Mouse (Mus musculus): ENCODE data around the gene Gm42906. TPM values are rescaled to one million over a fixed set of nuclear protein-coding genes. Genes with fewer than 3 reads are reported as not detected.

Gm42906 gene
- total and polyA plus RNA-seq, 3 experiments, result not detected

DNA sequence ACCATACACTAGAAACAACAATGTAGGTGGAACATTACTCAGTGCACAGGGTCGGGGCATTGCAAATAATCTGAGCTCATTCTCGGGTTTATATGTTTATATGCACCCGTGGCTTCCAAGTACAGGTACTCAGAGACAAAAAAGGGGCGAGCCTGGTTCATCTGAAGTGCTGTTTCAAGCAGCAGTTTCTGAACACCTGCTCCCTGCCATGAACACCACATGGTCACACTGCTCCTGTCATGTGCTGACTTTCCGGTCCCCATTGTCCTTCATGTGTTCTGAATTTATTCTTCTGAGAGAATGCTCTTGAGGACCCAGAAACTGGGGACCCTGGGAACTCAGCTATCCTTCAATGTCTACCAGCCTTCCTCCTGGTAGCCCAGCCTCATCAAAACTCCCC is 282.2 kb downstream of the Gm42906 start:
- no peak overlapping the region for H3K27ac ChIP-seq (ENCODE audit: insufficient read depth, low read depth)
- TF ChIP-seq SIN3A (IDR thresholded peaks at IDR 0.05; ENCODE audit: low read length) (no peak), ETS1 (conservative IDR thresholded peaks at IDR 0.05; ENCODE audit: low read depth, low read length) (no peak), JUN (IDR thresholded peaks at IDR 0.05; ENCODE audit: insufficient read depth, low read depth, low read length) (no peak), MEF2A (IDR thresholded peaks at IDR 0.05; ENCODE audit: borderline replicate concordance, low read depth, low read length) (no peak), UBTF (IDR thresholded peaks at IDR 0.05; ENCODE audit: low read depth, low read length) (no peak), MXI1 (IDR thresholded peaks at IDR 0.05; ENCODE audit: low read depth, low read length) (peak; percentile 63; the same call in 1 of the 2 replicates), MAX (IDR thresholded peaks at IDR 0.05; ENCODE audit: low read length) (peak; percentile 62; the same call in 1 of the 2 replicates), HCFC1 (IDR thresholded peaks at IDR 0.05; ENCODE audit: low read depth, low read length) (no peak), IRF4 (IDR thresholded peaks at IDR 0.05; ENCODE audit: low read depth, low read length) (no peak), USF1 (IDR thresholded peaks at IDR 0.05; ENCODE audit: low read depth, low read length) (no peak), TCF12 (IDR thresholded peaks at IDR 0.05; ENCODE audit: low read depth, low read length) (no peak), ZC3H11A (IDR thresholded peaks at IDR 0.05; ENCODE audit: low read depth, low read length) (no peak), BHLHE40 (IDR thresholded peaks at IDR 0.05; ENCODE audit: low read depth, low read length) (peak; percentile 47), ZKSCAN1 (IDR thresholded peaks at IDR 0.05; ENCODE audit: borderline replicate concordance, low read depth, low read length) (no peak), NELFE (IDR thresholded peaks at IDR 0.05; ENCODE audit: low read depth, low read length) (no peak), EP300 (IDR thresholded peaks at IDR 0.05; ENCODE audit: low read length) (no peak), SMC3 (IDR thresholded peaks at IDR 0.05; ENCODE audit: low read depth, low read length) (no peak), NRF1 (IDR thresholded peaks at IDR 0.05; ENCODE audit: low read depth, low read length) (no peak), RAD21 (IDR thresholded peaks at IDR 0.05; ENCODE audit: low read depth, low read length) (no peak), MYC (IDR thresholded peaks at IDR 0.05; ENCODE audit: low read depth, low read length) (0 out of 2 replicates have a peak, but pooled peaks have one; percentile 39)
- no peak overlapping the region for H3K9ac ChIP-seq (ENCODE audit: insufficient read depth, low read depth)
- in situ Hi-C loops (cut with MboI; ENCODE audit: low pct_ligation_motif_present, low pct_unique_long_range_greater_than_20kb, low sequenced_read_pairs), result no loop called here
- H3K36me3 ChIP-seq (replicated peaks in 1 of 2; ENCODE audit: control insufficient read depth in 1 of 2, insufficient read depth in 1 of 2, low read length in 1 of 2), result no peaks in the 10 kb centered on the region
- peaks cover 19 to 29% of the 10 kb centered on the region in 2 experiments for H3K4me1 ChIP-seq (ENCODE audit: control insufficient read depth in 1 of 2, insufficient read depth in 2 of 2)
- dilution Hi-C loops (cut with MboI; ENCODE audit: extremely low pct_ligation_motif_present, extremely low pct_unique_long_range_greater_than_20kb, low sequenced_read_pairs), result no loop called here
- no peaks in the 10 kb centered on the region for H3K27me3 ChIP-seq (replicated peaks)
- no peak overlapping the region for H3K4me3 ChIP-seq (replicated peaks in 1 of 3; ENCODE audit: low read depth in 2 of 3, low read length in 2 of 3, poor library complexity in 1 of 3)
- no peak for DNase-seq (ENCODE audit: extremely low read depth)
- H3K4me2 ChIP-seq (ENCODE audit: insufficient read depth, low read depth, poor library complexity, severe bottlenecking), result no peak overlapping the region
- no peaks in the 10 kb centered on the region for H3K79me2 ChIP-seq (replicated peaks; ENCODE audit: control insufficient read depth, extremely low read depth, insufficient read depth, poor library complexity, severe bottlenecking)
- no peaks in the 10 kb centered on the region for H3K9me3 ChIP-seq (replicated peaks; ENCODE audit: low read length)

DNA sequence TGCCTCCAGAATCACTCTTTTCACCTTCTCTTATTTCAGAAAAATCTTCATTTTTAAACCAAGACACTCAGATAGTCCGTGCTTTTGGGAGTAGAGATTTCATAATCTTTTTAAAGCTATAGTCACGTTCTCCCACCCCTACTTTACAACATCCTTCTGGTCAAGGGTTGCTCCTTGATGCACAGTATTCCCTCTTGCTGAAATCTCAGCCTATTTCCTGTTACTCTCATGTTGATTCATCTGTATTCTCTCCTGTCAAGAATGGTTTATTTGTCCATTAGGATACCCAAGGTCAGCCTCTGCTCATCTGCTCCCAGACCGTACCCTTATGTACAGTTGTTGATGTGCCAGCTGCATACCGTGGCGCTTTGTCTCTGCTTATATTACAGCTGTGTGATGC is 284.0 kb downstream of the Gm42906 start:
- TF ChIP-seq IRF4 (IDR thresholded peaks at IDR 0.05; ENCODE audit: low read depth, low read length) (no peak), E2F4 (IDR thresholded peaks at IDR 0.05; ENCODE audit: insufficient replicate concordance, low read depth, low read length) (no peak), CHD2 (IDR thresholded peaks at IDR 0.05; ENCODE audit: low read length) (no peak), POLR2A (IDR thresholded peaks at IDR 0.05; ENCODE audit: low read depth, low read length) (no peak), USF2 (conservative IDR thresholded peaks at IDR 0.05; ENCODE audit: low read depth, low read length) (no peak), USF1 (IDR thresholded peaks at IDR 0.05; ENCODE audit: low read depth, low read length) (no peak), MAFK (IDR thresholded peaks at IDR 0.05; ENCODE audit: insufficient replicate concordance, low read length) (no peak), POLR2AphosphoS2 (IDR thresholded peaks at IDR 0.05; ENCODE audit: low read depth, low read length) (no peak), SMC3 (IDR thresholded peaks at IDR 0.05; ENCODE audit: low read depth, low read length) (no peak), ZKSCAN1 (IDR thresholded peaks at IDR 0.05; ENCODE audit: borderline replicate concordance, low read depth, low read length) (no peak), HCFC1 (IDR thresholded peaks at IDR 0.05; ENCODE audit: low read depth, low read length) (no peak), RAD21 (IDR thresholded peaks at IDR 0.05; ENCODE audit: low read depth, low read length) (no peak), ELF1 (IDR thresholded peaks at IDR 0.05; ENCODE audit: low read depth, low read length) (no peak), PAX5 (IDR thresholded peaks at IDR 0.05; ENCODE audit: low read length) (no peak), ZC3H11A (IDR thresholded peaks at IDR 0.05; ENCODE audit: low read depth, low read length) (no peak), CTCF (conservative IDR thresholded peaks at IDR 0.05 in 1 of 2, IDR thresholded peaks at IDR 0.05 in 1 of 2; ENCODE audit: low read depth in 2 of 2, low read length in 2 of 2) (no peak), MYC (IDR thresholded peaks at IDR 0.05; ENCODE audit: low read depth, low read length) (no peak)
- peaks cover 19 to 29% of the 10 kb centered on the region in 2 experiments for H3K4me1 ChIP-seq (ENCODE audit: control insufficient read depth in 1 of 2, insufficient read depth in 2 of 2)
- no peak overlapping the region for H3K9ac ChIP-seq (ENCODE audit: insufficient read depth, low read depth)
- H3K79me2 ChIP-seq (replicated peaks; ENCODE audit: control insufficient read depth, extremely low read depth, insufficient read depth, poor library complexity, severe bottlenecking), result no peaks in the 10 kb centered on the region
- dilution Hi-C loops (cut with MboI; ENCODE audit: extremely low pct_ligation_motif_present, extremely low pct_unique_long_range_greater_than_20kb, low sequenced_read_pairs) (no loop called here), in situ Hi-C loops (cut with MboI; ENCODE audit: low pct_ligation_motif_present, low pct_unique_long_range_greater_than_20kb, low sequenced_read_pairs) (no loop called here)
- H3K9me3 ChIP-seq (replicated peaks; ENCODE audit: low read length), result no peaks in the 10 kb centered on the region
- no peaks in the 10 kb centered on the region for H3K36me3 ChIP-seq (replicated peaks in 1 of 2; ENCODE audit: control insufficient read depth in 1 of 2, insufficient read depth in 1 of 2, low read length in 1 of 2)
- no peak for DNase-seq (ENCODE audit: extremely low read depth)
- no peak overlapping the region for H3K27ac ChIP-seq (ENCODE audit: insufficient read depth, low read depth)
- no peak overlapping the region for H3K4me2 ChIP-seq (ENCODE audit: insufficient read depth, low read depth, poor library complexity, severe bottlenecking)
- H3K27me3 ChIP-seq (replicated peaks), result no peaks in the 10 kb centered on the region
- no peak overlapping the region for H3K4me3 ChIP-seq (replicated peaks in 1 of 3; ENCODE audit: low read depth in 2 of 3, low read length in 2 of 3, poor library complexity in 1 of 3)
